Mouse (Mus musculus): ENCODE measurements at regions not wholly inside any gene's neighbourhood (a gene's known extent, or its start where the extent isn't known, plus 50 kb on each side); places are given as distances from the start of the nearest gene placed in this dataset.

GRCm38 (mm10) chr14:25052175-25052574 lies 406.8 kb upstream of the Zmiz1 start:
- no peak for DNase-seq (ENCODE audit: low read depth, low spot score)

GRCm38 (mm10) chr14:25059351-25059750 lies 399.6 kb upstream of the Zmiz1 start:
- no peak for DNase-seq (ENCODE audit: low read depth, low spot score)

- no peak for DNase-seq (ENCODE audit: low read depth, low spot score)
Measured at GRCm38 (mm10) chr14:25060285-25060684, 398.7 kb upstream of the Zmiz1 start.

GRCm38 (mm10) chr14:25063090-25063489 lies 395.9 kb upstream of the Zmiz1 start:
- no peak for DNase-seq (ENCODE audit: low read depth, low spot score)

GRCm38 (mm10) chr14:25064190-25064947 lies 394.6 kb upstream of the Zmiz1 start:
- no peak for DNase-seq (ENCODE audit: low read depth, low spot score)

DNA sequence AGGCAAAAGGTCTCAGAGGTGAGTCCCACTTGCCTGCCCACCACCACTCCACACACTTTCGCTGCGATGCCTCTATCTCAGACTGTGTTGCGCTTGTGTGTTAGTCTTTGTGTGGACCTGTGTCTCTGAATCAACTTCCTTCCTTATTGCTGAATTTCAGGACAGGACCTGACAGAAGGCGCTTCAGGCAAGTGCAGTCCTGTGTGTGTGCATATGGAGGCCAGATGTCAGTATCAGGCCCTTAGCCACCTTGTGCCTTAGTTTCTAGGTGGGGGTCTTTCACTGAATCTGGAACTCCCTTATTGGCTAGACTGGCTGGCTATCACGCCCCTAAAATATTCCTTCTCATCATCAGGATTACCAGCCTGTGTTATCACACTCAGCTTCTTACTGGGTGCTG lies 391.6 kb upstream of the Zmiz1 start:
- DNase-seq (ENCODE audit: low read depth, low spot score), result no peak

- peak; percentile 67 for DNase-seq (ENCODE audit: low read depth, low spot score)
Measured at GRCm38 (mm10) chr14:25068430-25068829, 390.6 kb upstream of the Zmiz1 start.

DNA sequence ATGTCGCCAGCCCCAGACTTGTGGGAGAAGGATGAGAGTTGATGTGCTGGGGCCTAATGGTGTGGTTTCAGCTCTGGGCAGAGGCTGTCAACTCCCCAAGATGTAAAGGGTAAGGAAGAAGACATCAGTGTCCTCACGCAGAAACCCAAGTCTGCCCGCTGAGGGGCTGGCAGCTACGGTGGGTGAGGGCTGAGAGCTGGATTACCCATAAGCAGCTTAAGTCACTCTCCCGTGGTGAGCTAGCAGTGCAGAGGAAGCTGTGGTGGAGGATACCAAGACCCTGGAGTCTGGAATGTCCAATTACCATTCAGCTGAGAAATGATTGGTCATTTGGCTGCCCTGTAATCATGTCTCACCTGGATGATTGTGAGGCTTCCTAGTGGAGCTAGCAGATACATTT lies 385.8 kb upstream of the Zmiz1 start:
- peak; percentile 50 for DNase-seq (ENCODE audit: low read depth, low spot score)

DNA sequence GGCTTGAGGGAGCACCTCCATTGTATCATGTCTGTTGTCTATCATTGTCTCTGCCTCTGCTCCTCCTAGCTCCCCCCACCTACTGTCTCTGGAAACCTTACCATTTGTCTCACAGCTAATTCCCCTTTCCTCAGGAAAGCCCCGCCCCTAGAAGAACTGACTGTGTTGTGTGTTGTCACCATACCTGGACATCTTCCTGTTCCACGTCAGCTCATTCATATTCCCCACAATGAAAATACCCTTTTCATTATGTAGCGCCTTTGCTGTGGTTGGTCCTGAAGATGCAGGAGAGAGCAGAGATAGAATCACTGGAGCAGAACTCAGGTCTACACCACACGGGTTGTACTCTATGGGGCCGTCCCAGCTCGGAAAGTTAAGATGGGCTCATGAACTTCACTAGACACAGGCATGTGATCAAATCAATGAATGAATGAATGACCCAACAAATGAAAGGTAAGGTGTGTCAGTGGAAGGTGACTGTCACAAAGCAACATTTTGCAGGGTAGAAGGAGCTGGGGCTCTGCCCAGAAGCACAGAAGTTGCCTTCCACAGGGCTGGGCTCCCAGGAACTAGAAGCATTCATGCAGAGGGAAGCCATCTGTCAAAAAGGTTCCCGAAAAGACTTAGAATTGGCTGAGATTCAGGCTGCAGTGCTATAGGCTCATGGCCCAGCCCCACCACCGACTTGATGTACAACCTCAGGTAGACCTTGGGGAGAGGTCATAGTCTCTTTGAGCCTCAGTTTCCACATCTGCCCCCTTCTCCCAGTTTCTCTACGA lies 384.8 kb upstream of the Zmiz1 start:
- no peak for DNase-seq (ENCODE audit: low read depth, low spot score)

DNA sequence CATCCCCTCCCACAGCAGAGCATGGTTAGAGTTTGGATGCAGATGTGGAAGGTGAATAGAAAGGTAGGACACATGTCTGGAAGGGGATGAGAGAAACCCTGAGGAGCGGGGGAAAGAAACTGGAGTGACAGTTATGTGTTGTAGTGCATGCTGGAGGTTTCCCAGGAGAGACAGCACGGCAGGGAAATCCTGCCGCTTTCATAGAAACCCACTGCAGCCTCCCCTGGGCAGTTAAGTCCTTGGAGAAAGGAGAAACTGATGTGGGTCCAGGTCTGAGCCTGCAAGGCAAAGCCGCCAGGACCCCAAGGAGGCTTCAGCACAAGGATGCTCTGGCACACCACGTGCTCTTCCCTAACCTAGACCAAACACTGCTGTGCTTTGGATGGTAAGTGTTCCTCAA lies 384.1 kb upstream of the Zmiz1 start:
- DNase-seq (ENCODE audit: low read depth, low spot score), result no peak

DNA sequence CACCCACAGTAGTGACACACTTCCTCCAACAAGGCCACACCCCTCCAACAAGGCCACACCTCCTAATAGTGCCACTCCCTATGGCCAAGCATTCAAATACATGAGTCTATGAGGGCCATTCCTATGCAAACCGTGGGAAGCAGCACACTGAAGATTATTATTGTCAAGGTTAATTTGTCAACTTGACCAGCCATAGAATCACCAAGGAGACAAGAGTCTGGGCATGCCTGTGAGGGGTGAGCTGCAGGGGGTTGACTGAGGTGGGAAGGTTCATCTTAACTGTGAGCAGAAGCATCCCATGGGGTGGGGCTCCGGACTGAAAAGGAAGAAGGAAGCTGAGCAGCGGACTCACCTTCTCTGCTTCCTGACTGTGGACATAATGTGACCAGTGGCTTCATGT lies 378.6 kb upstream of the Zmiz1 start:
- DNase-seq (ENCODE audit: low read depth, low spot score), result no peak

DNA sequence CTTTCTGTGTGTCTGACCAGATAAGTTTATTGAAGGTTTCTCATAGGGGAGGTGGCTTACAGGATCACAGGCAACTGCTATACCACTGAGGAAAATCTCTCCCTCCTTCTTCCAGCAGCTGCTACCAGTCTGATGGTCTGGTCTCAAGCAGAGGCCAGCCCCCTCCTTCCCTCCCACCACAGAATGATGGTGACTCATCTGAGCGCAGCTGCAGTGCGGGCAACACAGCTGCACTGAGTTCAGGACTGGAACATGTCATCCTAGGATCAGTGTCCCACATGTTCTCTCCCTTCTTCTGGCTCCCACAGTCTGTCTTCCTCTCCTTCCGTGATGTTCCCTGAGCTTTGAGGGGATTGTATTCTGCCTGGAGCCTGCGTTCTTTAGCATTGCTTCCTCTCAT lies 375.1 kb upstream of the Zmiz1 start:
- DNase-seq (ENCODE audit: low read depth, low spot score), result no peak

- DNase-seq (ENCODE audit: low read depth, low spot score), result no peak
Measured at GRCm38 (mm10) chr14:25096786-25097185, 362.2 kb upstream of the Zmiz1 start.

DNA sequence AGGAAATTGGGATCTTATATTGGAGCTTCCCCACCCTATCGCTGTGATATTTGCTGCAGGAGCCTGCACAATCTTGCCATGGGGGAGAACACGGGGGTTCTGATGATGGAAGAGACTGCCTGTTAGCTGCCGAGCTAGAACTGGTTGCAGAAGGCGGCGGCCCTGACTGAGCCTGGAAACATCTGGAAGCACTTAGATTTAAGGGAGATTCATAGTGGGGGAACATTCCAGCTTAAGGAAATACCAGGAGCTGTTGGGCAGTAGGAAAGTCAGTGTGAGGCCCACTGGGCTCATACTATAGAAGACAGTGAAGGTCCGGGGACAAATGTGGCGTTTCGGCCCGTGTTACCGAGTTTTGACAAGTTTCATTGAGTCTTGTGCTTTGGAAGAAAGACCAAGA lies 353.6 kb upstream of the Zmiz1 start:
- no peak for DNase-seq (ENCODE audit: low read depth, low spot score)

DNA sequence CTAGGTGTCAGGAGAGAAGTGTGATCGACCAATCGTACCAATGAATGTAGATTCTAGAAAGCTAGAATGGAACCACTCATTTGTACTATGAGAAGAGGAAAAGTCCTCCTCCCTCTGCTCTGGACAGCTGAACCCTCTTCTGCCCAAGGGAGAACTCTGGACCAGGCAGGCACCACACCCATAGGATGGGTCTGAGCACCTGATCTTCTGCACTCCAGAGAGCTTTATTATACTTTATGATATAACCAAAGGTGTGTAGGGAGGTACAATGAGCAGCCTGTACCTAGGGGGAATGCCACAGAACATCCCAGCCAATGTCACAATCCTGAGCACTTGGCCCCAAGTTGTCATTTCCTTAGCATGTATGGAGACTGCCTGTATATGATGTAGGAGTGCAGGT lies 352.5 kb upstream of the Zmiz1 start:
- DNase-seq (ENCODE audit: low read depth, low spot score), result no peak

DNA sequence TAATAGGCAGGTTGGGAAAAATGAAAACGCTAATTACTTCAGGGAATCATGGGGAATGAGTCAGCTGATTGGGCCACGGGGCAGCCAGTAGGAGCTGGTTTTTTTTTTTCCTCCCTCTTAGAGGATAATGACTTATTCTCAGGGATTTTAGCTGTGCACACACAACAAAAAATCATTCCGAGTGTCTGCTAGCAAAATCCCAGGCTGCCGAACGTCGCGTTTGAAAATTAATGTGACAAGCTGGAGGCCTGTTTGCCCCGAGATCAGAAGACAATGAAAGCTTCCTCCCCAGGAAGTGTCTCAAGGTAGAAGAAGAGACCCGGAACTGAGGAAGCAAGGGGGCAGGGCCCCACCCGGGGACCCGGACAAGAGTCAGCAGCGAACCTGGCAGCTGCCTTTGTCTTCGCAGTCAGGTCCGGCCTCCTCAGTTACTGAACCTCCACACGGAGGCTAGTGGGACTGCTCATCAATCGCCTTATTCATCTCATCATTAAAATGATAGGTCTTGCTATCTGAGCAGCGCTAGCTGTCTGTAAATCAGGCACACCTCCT lies 350.8 kb upstream of the Zmiz1 start:
- no peak for DNase-seq (ENCODE audit: low read depth, low spot score)

DNA sequence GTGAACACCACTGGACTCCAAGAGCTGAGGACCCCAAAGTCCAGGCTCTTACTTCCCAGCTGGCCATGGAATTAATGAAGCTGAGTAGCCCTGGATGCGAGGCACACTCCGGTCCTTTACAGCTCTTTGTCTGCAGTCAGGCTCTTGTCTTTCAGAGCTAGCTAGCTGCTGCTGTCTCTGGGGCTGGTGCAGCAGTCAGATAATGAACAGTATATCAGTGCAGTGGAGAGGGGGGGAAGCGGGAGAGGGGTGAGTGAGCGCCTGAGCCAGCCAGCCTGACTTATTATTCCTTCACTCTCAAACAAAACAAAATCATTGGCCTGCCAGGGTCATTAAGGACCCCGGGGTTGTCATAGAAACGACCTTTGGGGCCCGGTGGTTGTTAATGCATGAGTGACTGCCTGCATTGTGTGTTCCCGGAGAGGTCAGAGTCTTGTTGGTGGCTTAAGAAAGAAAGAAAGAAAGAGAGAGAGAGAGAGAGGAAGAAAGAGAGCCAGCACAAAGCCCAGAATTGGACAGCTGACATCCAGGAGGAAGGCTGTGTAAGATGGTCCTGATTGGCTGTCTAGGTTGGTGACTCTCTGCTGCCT lies 350.2 kb upstream of the Zmiz1 start:
- no peak for DNase-seq (ENCODE audit: low read depth, low spot score)

GRCm38 (mm10) chr14:25109691-25110090 lies 349.3 kb upstream of the Zmiz1 start:
- no peak for DNase-seq (ENCODE audit: low read depth, low spot score)

DNA sequence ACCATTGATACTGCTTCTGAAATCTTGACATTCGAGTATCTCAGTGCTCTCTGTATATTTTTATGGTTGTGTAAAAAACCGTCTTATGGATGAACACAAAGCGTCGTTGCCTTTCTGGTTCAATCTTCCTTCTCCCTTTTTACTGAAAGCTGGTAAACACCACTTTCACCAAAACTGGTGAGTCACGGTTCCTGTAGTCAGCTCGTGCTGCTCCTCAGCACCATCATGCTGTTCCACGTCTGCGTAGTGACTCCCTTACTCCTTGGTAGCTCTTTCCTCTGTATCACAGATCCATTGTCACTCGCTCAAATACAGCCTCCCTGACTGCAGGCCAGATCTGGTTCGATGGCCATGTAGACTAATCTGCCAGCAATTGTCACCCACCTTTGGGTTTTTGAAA lies 346.2 kb upstream of the Zmiz1 start:
- no peak for DNase-seq (ENCODE audit: low read depth, low spot score)

DNA sequence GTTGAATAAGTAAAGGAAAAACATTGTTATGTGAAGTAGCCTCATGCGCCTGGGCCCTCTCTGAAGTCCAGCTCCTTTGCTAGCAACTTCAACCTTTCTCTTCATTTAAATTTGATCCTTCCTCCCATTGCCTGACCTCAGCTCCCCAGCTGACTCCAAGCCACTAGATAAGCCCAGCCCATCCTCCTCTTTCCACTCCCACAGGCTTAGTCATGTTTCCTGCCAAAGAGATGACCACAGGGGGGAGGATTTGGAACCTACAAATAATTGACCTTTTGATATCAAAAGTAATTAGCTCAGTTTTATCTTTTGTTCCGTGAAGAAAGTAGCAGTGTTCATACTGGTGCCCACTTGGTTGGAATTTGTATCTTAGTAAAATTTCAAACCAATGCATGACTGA lies 345.7 kb upstream of the Zmiz1 start:
- no peak for DNase-seq (ENCODE audit: low read depth, low spot score)

GRCm38 (mm10) chr14:25116424-25116823 lies 342.6 kb upstream of the Zmiz1 start:
- peak; percentile 55 for DNase-seq (ENCODE audit: low read depth, low spot score)

DNA sequence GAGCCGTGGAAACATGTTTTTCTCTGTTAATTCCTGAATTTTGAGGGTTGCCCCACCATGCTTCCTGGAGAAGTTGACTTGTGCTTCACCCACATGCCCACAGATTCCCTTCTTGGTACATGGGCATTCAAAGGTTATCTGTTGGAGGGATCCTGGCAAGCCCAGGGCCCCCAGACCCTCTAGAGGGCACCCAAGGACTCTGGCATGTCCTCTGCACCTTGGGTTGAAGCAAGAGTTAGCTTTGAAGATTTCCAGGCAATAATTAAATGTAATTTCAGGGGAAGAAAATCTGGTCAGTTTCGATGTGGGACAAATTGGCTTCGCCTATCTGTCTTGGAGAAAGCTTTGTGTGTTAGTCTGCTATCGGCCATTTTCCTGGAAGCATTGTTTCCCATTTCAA lies 339.0 kb upstream of the Zmiz1 start:
- DNase-seq (ENCODE audit: low read depth, low spot score), result no peak

- no peak for DNase-seq (ENCODE audit: low read depth, low spot score)
Measured at GRCm38 (mm10) chr14:25120506-25120905, 338.5 kb upstream of the Zmiz1 start.
